Comparison of ENCODE assay signal across 16 mouse cellular contexts in the genomic region with DNA sequence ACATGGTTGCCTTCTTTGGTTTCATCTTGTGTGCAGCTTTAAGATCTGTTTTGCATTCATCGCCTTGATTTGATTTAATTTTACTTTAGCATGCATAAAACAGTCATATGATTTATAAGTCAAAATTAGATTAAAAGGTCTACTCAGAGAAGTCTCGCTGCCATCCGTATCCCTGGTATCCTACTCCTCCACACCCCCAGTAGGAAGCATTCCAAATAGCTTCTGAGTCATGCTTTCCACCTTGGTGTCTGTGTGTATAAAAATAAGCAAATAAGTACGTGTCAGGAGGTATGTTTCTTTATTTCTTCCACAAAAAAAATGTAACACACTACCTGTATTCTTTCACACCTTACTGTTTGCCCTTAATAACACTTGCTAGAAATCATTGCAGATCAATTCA. TPM values are rescaled to one million over a fixed set of nuclear protein-coding genes. Genes with fewer than 3 reads are reported as not detected.
"Had no signal": no experiment of that assay in that cellular context is flagged by ENCODE, and none has a peak within 500 bp of the region (broad histone marks: within the 10 kb centered on the region; RNA-seq: fewer than 3 reads in every experiment).

No protein-coding gene starts in this region.

- H3K27ac ChIP-seq: lung, embryonic 15.5 days; macrophage; midbrain, embryonic 13.5 days; midbrain, embryonic 15.5 days; neural tube, embryonic 12.5 days; stomach, embryonic 15.5 days; stomach, postnatal 0 days had no signal

- H3K9me3 ChIP-seq: lung, embryonic 15.5 days; megakaryocyte, embryonic 14.5 days; midbrain, embryonic 13.5 days; midbrain, embryonic 15.5 days; neural tube, embryonic 12.5 days; stomach, embryonic 15.5 days had no signal

- ATAC-seq: liver, postnatal 0 days; lung, postnatal 0 days; midbrain, embryonic 13.5 days; midbrain, embryonic 15.5 days had no signal

- H3K4me3 ChIP-seq: lung, embryonic 15.5 days; megakaryocyte, embryonic 14.5 days; midbrain, embryonic 13.5 days; midbrain, embryonic 15.5 days; neural tube, embryonic 12.5 days; stomach, embryonic 15.5 days had no signal

- DNase-seq: liver, postnatal 0 days; lung, adult 2 months; lung, postnatal 14 days; lung, postnatal 36 days; right cerebral cortex, postnatal 14 days; thymus, postnatal 14 days; thymus, postnatal 36 days had no signal

- H3K27me3 ChIP-seq: lung, embryonic 15.5 days; megakaryocyte, embryonic 14.5 days; midbrain, embryonic 13.5 days; midbrain, embryonic 15.5 days; neural tube, embryonic 12.5 days; stomach, embryonic 15.5 days had no signal

- H3K4me1 ChIP-seq: lung, embryonic 15.5 days; megakaryocyte, embryonic 14.5 days; midbrain, embryonic 13.5 days; midbrain, embryonic 15.5 days; neural tube, embryonic 12.5 days; stomach, embryonic 15.5 days had no signal

- H3K36me3 ChIP-seq: lung, embryonic 15.5 days; midbrain, embryonic 13.5 days; midbrain, embryonic 15.5 days; neural tube, embryonic 12.5 days; stomach, embryonic 15.5 days had no signal

RNA-seq across cellular contexts. Expression of a gene that starts 45.0 kb away (rescaled TPM):
- polyA plus RNA-seq: macrophage had no signal
